In genomic region chr9:62287633-62288025, GRCm38 (mm10) we compare ENCODE assay signal across 25 mouse cellular contexts. TPM values are rescaled to one million over a fixed set of nuclear protein-coding genes. Genes with fewer than 3 reads are reported as not detected.
DNase-seq lines count a peak whose midpoint lies in the region; ATAC-seq and TF ChIP-seq lines count a peak whose summit lies in the region.
"Had no signal": no experiment of that assay in that cellular context is flagged by ENCODE, and none has a peak within 500 bp of the region (broad histone marks: within the 10 kb centered on the region; RNA-seq: fewer than 3 reads in every experiment).

No protein-coding gene starts in this region.

- H3K4me1 ChIP-seq in lung, postnatal 0 days (ENCODE audit: insufficient read depth, low read depth, low read length) = no peaks in the 10 kb centered on the region
- H3K4me1 ChIP-seq: embryonic facial prominence, embryonic 15.5 days; hindbrain, embryonic 13.5 days had no signal

- H3K36me3 ChIP-seq in lung, postnatal 0 days (ENCODE audit: insufficient read depth, low read length) = no peaks in the 10 kb centered on the region
- H3K36me3 ChIP-seq: embryonic facial prominence, embryonic 15.5 days; forebrain, embryonic 10.5 days; hindbrain, embryonic 13.5 days had no signal

- H3K4me2 ChIP-seq in lung, postnatal 0 days (replicated peaks; ENCODE audit: low read depth, low read length) = no peak overlapping the region
- H3K4me2 ChIP-seq: embryonic facial prominence, embryonic 15.5 days; hindbrain, embryonic 13.5 days had no signal

- DNase-seq in gastrocnemius, adult 2 months = peak; percentile 51
- no peak for DNase-seq in gastrocnemius, adult 8-10 months (ENCODE audit: low spot score in 2 of 2)
- peak; percentile 4 to 27 for DNase-seq in heart, adult 9 months (ENCODE audit: low spot score in 2 of 2)
- no peak for DNase-seq in heart, adult 8-10 months (ENCODE audit: low spot score)
- peak; percentile 14 for DNase-seq in lung, postnatal 10 days
- DNase-seq in lung, postnatal 0 days (ENCODE audit: low spot score) = no peak
- peak; percentile 18 for DNase-seq in skeletal muscle tissue, adult 2 months (ENCODE audit: low read depth, low spot score)
- no peak for DNase-seq in urinary bladder, postnatal 14 days (ENCODE audit: low spot score)

- TF ChIP-seq CTCF in gastrocnemius, adult 2 months (IDR thresholded peaks at IDR 0.05) = no peak
- no peak for TF ChIP-seq CTCF in lung, postnatal 0 days (IDR thresholded peaks at IDR 0.05)

- peak overlapping the region; percentile 63 for H3K27ac ChIP-seq in gastrocnemius, adult 2 months
- H3K27ac ChIP-seq in lung, postnatal 0 days (ENCODE audit: low read length) = no peak overlapping the region
- H3K27ac ChIP-seq: embryonic facial prominence, embryonic 15.5 days; forebrain, embryonic 10.5 days; hindbrain, embryonic 13.5 days; hindbrain, postnatal 0 days had no signal

- H3K9me3 ChIP-seq in lung, postnatal 0 days (ENCODE audit: low read length) = no peaks in the 10 kb centered on the region
- H3K9me3 ChIP-seq: embryonic facial prominence, embryonic 15.5 days; forebrain, embryonic 10.5 days; hindbrain, embryonic 13.5 days had no signal

- H3K9ac ChIP-seq in lung, postnatal 0 days (replicated peaks; ENCODE audit: low read depth) = no peak overlapping the region
- H3K9ac ChIP-seq: embryonic facial prominence, embryonic 15.5 days; hindbrain, embryonic 13.5 days had no signal

- H3K4me3 ChIP-seq in gastrocnemius, adult 2 months = no peak overlapping the region
- H3K4me3 ChIP-seq in lung, postnatal 0 days (ENCODE audit: low read depth, low read length) = no peak overlapping the region
- H3K4me3 ChIP-seq: embryonic facial prominence, embryonic 15.5 days; erythroblast, embryonic 14.5 days; forebrain, embryonic 10.5 days; hindbrain, embryonic 13.5 days had no signal

- ATAC-seq in lung, postnatal 0 days = no peak
- ATAC-seq: forebrain, embryonic 14.5 days had no signal

- 54% methylated on average over 4 of the region's 4 CpGs for WGBS in lung, postnatal 0 days

- TF ChIP-seq EP300 in lung, postnatal 0 days (IDR thresholded peaks at IDR 0.05) = no peak

- H3K27me3 ChIP-seq in lung, postnatal 0 days (replicated peaks; ENCODE audit: insufficient read depth, low read length) = no peaks in the 10 kb centered on the region
- H3K27me3 ChIP-seq: embryonic facial prominence, embryonic 15.5 days had no signal

- intact Hi-C loops in gastrocnemius, adult 2 months (cut with DNase I) = loop anchor here (1.0 to 5.0 kb wide), 3 partner anchors 185 to 490 kb away; no protein-coding TSS in a partner anchor

RNA-seq across cellular contexts. Expression of gene Spesp1, which starts 5.6 kb away (rescaled TPM):
- not detected for total RNA-seq in gastrocnemius, adult 2 months (2021)
- not detected for total RNA-seq in gastrocnemius, adult 8-10 months (2022)
- not detected for total RNA-seq in heart, adult 8-10 months (2022)
- polyA plus RNA-seq in lung, postnatal 0 days (2015; fragmentation: Nextera tagmentation; extraction: Ambion mirVana) = not detected in 2 replicates
- total RNA-seq: adrenal gland, postnatal 10 days; adrenal gland, postnatal 4 days; common myeloid progenitor, adult 5-6 weeks; heart, postnatal 10 days; hematopoietic stem cell, adult 5-6 weeks; hindbrain, postnatal 0 days; MEL had no signal
- polyA plus RNA-seq: brain, embryonic 14.5 days; C2C12; embryonic facial prominence, embryonic 11.5 days; embryonic facial prominence, embryonic 15.5 days; erythroblast, embryonic 14.5 days; forebrain, embryonic 14.5 days; heart, embryonic 14.5 days; hindbrain, embryonic 13.5 days; hindbrain, postnatal 0 days; intestine, embryonic 14.5 days had no signal

RNA-seq across cellular contexts. Expression of gene Anp32a, which starts 53.5 kb away (rescaled TPM):
- total RNA-seq in gastrocnemius, adult 2 months (2021) = 10 to 100 TPM; 62.8 to 88.2 TPM
- 10 to 100 TPM; 56.9 to 73.2 (median 69.1) TPM for total RNA-seq in gastrocnemius, adult 8-10 months (2022)
- total RNA-seq in heart, adult 8-10 months (2022) = 100 to 1,000 TPM; 196 to 226 (median 214) TPM
- 101 and 141 TPM in 2 replicates for polyA plus RNA-seq in lung, postnatal 0 days (2015; fragmentation: Nextera tagmentation; extraction: Ambion mirVana)

Comparison
In these comparisons a context has a peak if more than half of its experiments do, and no peak if none do; other contexts are left out.
1. DNase-seq: peak in gastrocnemius, adult 2 months (single experiment), heart, adult 9 months (2 of 2), lung, postnatal 10 days (single experiment) and skeletal muscle tissue, adult 2 months (single experiment); none in gastrocnemius, adult 8-10 months (0 of 2), heart, adult 8-10 months (single experiment), lung, postnatal 0 days (single experiment) and urinary bladder, postnatal 14 days (single experiment).